Mouse (Mus musculus): ENCODE measurements around the gene Msmo1. TPM values are rescaled to one million over a fixed set of nuclear protein-coding genes. Genes with fewer than 3 reads are reported as not detected.
A peak's percentile ranks its signal among the peaks of the same experiment; 100 is the strongest.

The Msmo1 gene
- total RNA-seq (2021) = 398 and 532 TPM in 2 replicates
- long read RNA-seq, transcript Msmo1-201 (6 exons, 2,044 nt) = major isoform, 289 of 299 reads
- long read RNA-seq, partial matches to known transcripts = 3 of 299 reads
- long read RNA-seq, other reads (novel, unspliced or antisense) = 5 of 299 reads

GRCm38 (mm10) chr8:64733271-64733943 lies at the start of gene Msmo1:
Gene Msmo1 (minus strand): TSS chr8:64733792.
- DNase-seq = peak; percentile 96

- no peak for DNase-seq
Observed at GRCm38 (mm10) chr8:64781947-64782346, 48.4 kb upstream of the Msmo1 start.

GRCm38 (mm10) chr8:64777925-64778324 lies 44.3 kb upstream of the Msmo1 start:
- DNase-seq = peak; percentile 12

GRCm38 (mm10) chr8:64774136-64774535 lies 40.5 kb upstream of the Msmo1 start:
- DNase-seq = no peak

- no peak for DNase-seq
Observed at GRCm38 (mm10) chr8:64770814-64771213, 37.2 kb upstream of the Msmo1 start.

- no peak for DNase-seq
Observed at GRCm38 (mm10) chr8:64769586-64769985, 36.0 kb upstream of the Msmo1 start.

GRCm38 (mm10) chr8:64768645-64769044 lies 35.1 kb upstream of the Msmo1 start:
- DNase-seq = no peak

GRCm38 (mm10) chr8:64767047-64767446 lies 33.5 kb upstream of the Msmo1 start:
- DNase-seq = peak; percentile 67

GRCm38 (mm10) chr8:64764075-64764474 lies 30.5 kb upstream of the Msmo1 start:
- no peak for DNase-seq

GRCm38 (mm10) chr8:64762751-64763150 lies 29.2 kb upstream of the Msmo1 start:
- no peak for DNase-seq

- DNase-seq = peak; percentile 46
Observed at GRCm38 (mm10) chr8:64761430-64761829, 27.8 kb upstream of the Msmo1 start.

- no peak for DNase-seq
Observed at GRCm38 (mm10) chr8:64757956-64758355, 24.4 kb upstream of the Msmo1 start.

- DNase-seq = no peak
Observed at GRCm38 (mm10) chr8:64746215-64747058, 12.8 kb upstream of the Msmo1 start.

GRCm38 (mm10) chr8:64740547-64741211 lies 7.1 kb upstream of the Msmo1 start:
- no peak for DNase-seq

- DNase-seq = no peak
Observed at GRCm38 (mm10) chr8:64738916-64739315, 5.3 kb upstream of the Msmo1 start.

GRCm38 (mm10) chr8:64736767-64737323 lies 3.3 kb upstream of the Msmo1 start:
- no peak for DNase-seq

- no peak for DNase-seq
Observed at GRCm38 (mm10) chr8:64735161-64735560, 1.6 kb upstream of the Msmo1 start.

GRCm38 (mm10) chr8:64732596-64732995 lies 996 bp downstream of the Msmo1 start:
- DNase-seq = no peak

- DNase-seq = no peak
Observed at GRCm38 (mm10) chr8:64728156-64728555, 5.4 kb downstream of the Msmo1 start.

GRCm38 (mm10) chr8:64726190-64726695 lies 7.3 kb downstream of the Msmo1 start:
- DNase-seq = peak; percentile 23

- DNase-seq = no peak
Observed at GRCm38 (mm10) chr8:64723206-64723605, 10.4 kb downstream of the Msmo1 start.

GRCm38 (mm10) chr8:64717868-64718267 lies 15.7 kb downstream of the Msmo1 start:
- no peak for DNase-seq
